Mouse (Mus musculus): ENCODE measurements around the gene Duoxa1. TPM values are rescaled to one million over a fixed set of nuclear protein-coding genes. Genes with fewer than 3 reads are reported as not detected.

Gene Duoxa1
- total and polyA plus RNA-seq, 2 experiments from 2014 or later, result 0.41 TPM; not detected in 1

DNA sequence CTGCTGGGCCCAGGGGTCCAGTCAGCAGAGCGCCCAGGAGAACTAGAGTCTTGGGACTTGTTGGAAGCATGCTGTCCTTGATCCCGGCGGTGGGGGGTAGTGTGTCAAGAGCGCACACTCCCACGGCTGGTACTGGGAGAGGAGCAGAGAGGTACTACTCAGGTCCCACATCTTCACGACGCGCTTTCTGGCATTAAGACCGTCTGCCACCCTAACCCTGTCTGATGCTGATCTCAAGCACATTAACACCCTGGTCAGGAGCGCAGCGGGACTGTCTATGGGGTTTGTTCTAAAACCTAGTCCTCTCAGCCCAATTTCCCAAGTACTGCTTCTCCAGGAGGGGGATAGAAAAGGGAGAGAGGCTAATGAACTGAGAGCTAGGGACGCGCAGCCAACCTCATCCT lies 15.4 kb downstream of the Duoxa1 start, which contains the start of gene Duox2:
Duox2 (minus strand) TSS at position 354 of the 404 bp plus-strand sequence.
- Histone ChIP-seq H3K27me3 (ENCODE audit: insufficient read depth, low read length) (peaks cover 62% of the 10 kb centered on the region), H3K4me3 (ENCODE audit: low read depth, low read length) (peak within 1 kb of the TSS; percentile 27), H3K9ac (replicated peaks; ENCODE audit: low read length, poor library complexity, severe bottlenecking) (0 out of 2 replicates have a peak within 1 kb of the TSS, but pooled peaks have one; percentile 24), H3K36me3 (ENCODE audit: insufficient read depth, low read length) (no peaks in the 10 kb centered on the region), H3K27ac (ENCODE audit: low read depth, low read length) (no peak within 1 kb of the TSS), H3K4me1 (ENCODE audit: insufficient read depth, low read length) (peaks cover 20% of the 10 kb centered on the region), H3K4me2 (ENCODE audit: low read depth, low read length, poor library complexity, severe bottlenecking) (peak within 1 kb of the TSS; percentile 48), H3K9me3 (ENCODE audit: low read length) (no peaks in the 10 kb centered on the region)
- 1% methylated on average over 13 of the region's 13 CpGs for WGBS
- no peak for ATAC-seq (ENCODE audit: low FRiP score)
- no peak for TF ChIP-seq CTCF (IDR thresholded peaks at IDR 0.05)
- DNase-seq (ENCODE audit: low spot score), result no peak

DNA sequence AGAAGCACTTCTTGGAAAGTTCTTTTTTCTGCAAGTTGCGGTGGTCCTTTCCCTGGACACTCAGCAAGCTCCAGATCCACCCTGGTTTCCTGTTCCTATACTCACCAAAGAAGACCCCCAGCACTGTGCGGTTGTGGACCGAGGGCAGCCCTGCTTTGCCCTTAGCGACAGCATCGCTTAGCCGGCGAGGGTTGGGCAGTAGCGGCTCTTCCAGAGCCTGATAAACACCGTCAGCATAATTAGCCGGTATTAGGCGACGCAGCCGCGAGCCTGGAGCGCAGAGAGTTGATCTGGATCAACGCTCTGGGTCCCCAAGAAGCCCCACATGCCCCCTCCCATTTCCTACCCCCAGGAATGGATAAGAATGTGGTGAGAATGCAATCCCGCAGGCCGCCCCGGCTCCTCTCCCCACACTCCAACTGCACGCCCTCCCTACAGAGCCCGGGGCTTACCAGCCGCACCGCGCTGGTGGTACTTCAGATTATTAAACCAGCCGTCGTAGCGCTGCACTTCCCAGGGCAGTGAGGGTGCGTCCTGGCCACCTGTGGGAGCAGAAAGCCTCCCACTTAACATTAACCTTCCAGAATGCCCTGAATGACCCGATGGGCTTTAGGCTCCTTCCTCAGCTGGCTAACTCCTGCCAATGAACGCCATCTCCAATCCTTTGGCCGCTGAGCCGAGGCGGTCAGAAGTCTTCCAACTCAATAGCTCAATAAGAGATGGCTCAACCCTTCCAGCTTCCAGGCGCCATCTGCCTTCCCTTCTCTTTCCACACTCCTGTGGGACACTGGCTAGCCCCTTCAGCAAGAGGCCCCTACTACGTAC lies 16.0 kb downstream of the Duoxa1 start:
- Histone ChIP-seq H3K4me2 (ENCODE audit: low read depth, low read length, poor library complexity, severe bottlenecking) (peak overlapping the region; percentile 48), H3K4me1 (ENCODE audit: insufficient read depth, low read length) (peaks cover 20% of the 10 kb centered on the region), H3K4me3 (ENCODE audit: low read depth, low read length) (peak overlapping the region; percentile 20), H3K27ac (ENCODE audit: low read depth, low read length) (no peak overlapping the region), H3K27me3 (ENCODE audit: insufficient read depth, low read length) (peaks cover 62% of the 10 kb centered on the region), H3K9ac (replicated peaks; ENCODE audit: low read length, poor library complexity, severe bottlenecking) (no peak overlapping the region), H3K36me3 (ENCODE audit: insufficient read depth, low read length) (no peaks in the 10 kb centered on the region), H3K9me3 (ENCODE audit: low read length) (no peaks in the 10 kb centered on the region)
- WGBS, result under 1% methylated on average over 35 of the region's 35 CpGs
- DNase-seq (ENCODE audit: low spot score) (no peak), ATAC-seq (ENCODE audit: low FRiP score) (no peak)
- TF ChIP-seq CTCF (IDR thresholded peaks at IDR 0.05), result no peak

DNA sequence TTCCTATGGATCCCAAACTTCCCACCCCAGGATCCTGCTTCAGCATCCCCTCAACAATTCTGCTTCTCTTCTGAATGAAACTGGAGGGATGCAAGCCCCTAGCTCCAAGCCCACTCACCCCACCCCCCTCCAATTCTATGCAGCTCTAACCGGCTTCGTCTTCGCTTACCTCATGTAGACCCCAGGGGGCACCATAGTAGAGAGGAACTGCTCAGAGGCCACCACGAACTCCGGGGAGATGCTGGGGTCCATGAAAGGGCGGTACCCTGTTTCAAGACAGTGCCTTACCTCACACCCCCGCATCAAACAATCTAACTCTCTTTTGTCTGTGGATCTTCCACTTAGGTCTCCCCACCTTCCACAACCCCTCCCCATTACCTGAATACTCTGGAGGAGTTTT lies 18.6 kb downstream of the Duoxa1 start:
- H3K9ac ChIP-seq (replicated peaks; ENCODE audit: low read length, poor library complexity, severe bottlenecking), result no peak overlapping the region
- peaks cover 50% of the 10 kb centered on the region for H3K27me3 ChIP-seq (ENCODE audit: insufficient read depth, low read length)
- no peak overlapping the region for H3K4me2 ChIP-seq (ENCODE audit: low read depth, low read length, poor library complexity, severe bottlenecking)
- DNase-seq (ENCODE audit: low spot score), result no peak
- H3K9me3 ChIP-seq (ENCODE audit: low read length), result no peaks in the 10 kb centered on the region
- H3K4me1 ChIP-seq (ENCODE audit: insufficient read depth, low read length), result peaks cover 16% of the 10 kb centered on the region
- TF ChIP-seq CTCF (IDR thresholded peaks at IDR 0.05), result peak; percentile 19; the same call in 1 of the 2 replicates
- no peak overlapping the region for H3K4me3 ChIP-seq (ENCODE audit: low read depth, low read length)
- 6% methylated on average over 7 of the region's 7 CpGs for WGBS
- no peaks in the 10 kb centered on the region for H3K36me3 ChIP-seq (ENCODE audit: insufficient read depth, low read length)
- no peak overlapping the region for H3K27ac ChIP-seq (ENCODE audit: low read depth, low read length)
- no peak for ATAC-seq (ENCODE audit: low FRiP score)

DNA sequence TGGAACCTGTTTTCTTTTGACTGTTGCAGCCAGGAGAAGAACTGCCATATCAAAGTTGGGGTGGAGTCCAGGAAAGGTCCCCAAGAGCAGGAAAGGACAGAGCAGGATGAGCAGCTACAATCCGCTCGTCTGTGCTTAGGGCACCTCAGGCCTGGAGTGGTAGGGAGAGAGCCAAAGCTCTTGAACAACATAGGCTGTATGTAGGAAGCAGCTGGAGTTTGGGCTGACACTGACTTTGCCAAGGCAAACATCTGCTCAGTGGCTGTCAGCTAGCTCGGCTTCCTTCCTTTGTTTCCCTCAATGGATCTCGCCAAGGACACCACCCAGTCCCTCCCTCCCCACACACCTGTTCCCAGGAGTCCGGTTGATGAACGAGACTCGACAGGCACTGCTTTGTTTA lies 27.4 kb downstream of the Duoxa1 start:
- H3K27ac ChIP-seq (ENCODE audit: low read depth, low read length), result no peak overlapping the region
- H3K9me3 ChIP-seq (ENCODE audit: low read length), result no peaks in the 10 kb centered on the region
- no peak overlapping the region for H3K9ac ChIP-seq (replicated peaks; ENCODE audit: low read length, poor library complexity, severe bottlenecking)
- no peak for TF ChIP-seq CTCF (IDR thresholded peaks at IDR 0.05)
- no peak overlapping the region for H3K4me3 ChIP-seq (ENCODE audit: low read depth, low read length)
- DNase-seq (ENCODE audit: low spot score) (no peak), ATAC-seq (ENCODE audit: low FRiP score) (no peak)
- H3K4me2 ChIP-seq (ENCODE audit: low read depth, low read length, poor library complexity, severe bottlenecking), result no peak overlapping the region
- no peaks in the 10 kb centered on the region for H3K27me3 ChIP-seq (ENCODE audit: insufficient read depth, low read length)
- no peaks in the 10 kb centered on the region for H3K36me3 ChIP-seq (ENCODE audit: insufficient read depth, low read length)
- H3K4me1 ChIP-seq (ENCODE audit: insufficient read depth, low read length), result no peaks in the 10 kb centered on the region
- WGBS, result 71% methylated on average over 7 of the region's 7 CpGs

DNA sequence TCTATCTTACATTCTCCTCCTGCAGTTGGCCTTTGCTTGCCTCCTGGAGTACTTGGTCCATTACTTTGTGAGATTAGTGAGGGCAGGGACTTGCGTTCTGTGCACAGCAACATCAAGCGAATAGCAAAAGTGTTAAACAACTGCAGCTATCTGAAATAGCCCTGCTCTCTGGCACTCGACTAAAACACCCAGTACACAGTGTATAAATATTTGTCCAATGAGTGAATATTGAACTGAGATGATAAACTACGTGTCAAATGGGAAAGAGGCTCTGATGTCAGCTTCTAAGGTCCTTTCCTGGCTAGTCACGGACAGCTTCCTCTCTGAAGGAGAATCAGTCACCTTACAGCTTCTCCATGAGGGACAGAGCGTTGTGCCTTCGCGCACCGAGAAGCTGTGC lies 29.4 kb downstream of the Duoxa1 start:
- no peak for DNase-seq (ENCODE audit: low spot score)
- no peaks in the 10 kb centered on the region for H3K9me3 ChIP-seq (ENCODE audit: low read length)
- H3K9ac ChIP-seq (replicated peaks; ENCODE audit: low read length, poor library complexity, severe bottlenecking), result no peak overlapping the region
- WGBS, result 86% methylated on average over 9 of the region's 9 CpGs
- no peaks in the 10 kb centered on the region for H3K27me3 ChIP-seq (ENCODE audit: insufficient read depth, low read length)
- no peak overlapping the region for H3K4me3 ChIP-seq (ENCODE audit: low read depth, low read length)
- no peak overlapping the region for H3K4me2 ChIP-seq (ENCODE audit: low read depth, low read length, poor library complexity, severe bottlenecking)
- H3K27ac ChIP-seq (ENCODE audit: low read depth, low read length), result no peak overlapping the region
- no peaks in the 10 kb centered on the region for H3K36me3 ChIP-seq (ENCODE audit: insufficient read depth, low read length)
- ATAC-seq (ENCODE audit: low FRiP score), result no peak
- H3K4me1 ChIP-seq (ENCODE audit: insufficient read depth, low read length), result no peaks in the 10 kb centered on the region
- TF ChIP-seq CTCF (IDR thresholded peaks at IDR 0.05), result no peak

DNA sequence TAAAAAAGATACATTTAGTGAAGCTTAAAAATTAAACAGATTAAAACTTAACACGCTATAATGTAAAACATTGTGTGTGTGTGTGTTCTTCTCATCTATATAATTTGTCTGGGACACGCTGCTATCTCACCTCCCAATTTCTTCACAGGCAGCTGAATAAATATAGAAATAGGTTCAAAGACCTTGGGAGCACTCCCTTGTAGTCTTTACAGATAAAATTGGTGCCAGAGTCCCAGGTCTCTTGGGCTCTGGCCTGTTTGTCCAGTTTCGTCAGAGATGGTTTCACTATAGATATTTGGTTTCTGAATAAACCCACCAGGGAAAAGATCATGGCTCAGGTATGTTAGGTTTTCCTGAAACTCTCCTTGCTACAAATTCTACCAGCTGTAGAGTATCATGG lies 34.8 kb downstream of the Duoxa1 start:
- TF ChIP-seq CTCF (IDR thresholded peaks at IDR 0.05), result no peak
- no peak overlapping the region for H3K9ac ChIP-seq (replicated peaks; ENCODE audit: low read length, poor library complexity, severe bottlenecking)
- ATAC-seq (ENCODE audit: low FRiP score), result no peak
- no peaks in the 10 kb centered on the region for H3K36me3 ChIP-seq (ENCODE audit: insufficient read depth, low read length)
- no peaks in the 10 kb centered on the region for H3K4me1 ChIP-seq (ENCODE audit: insufficient read depth, low read length)
- DNase-seq (ENCODE audit: low spot score), result no peak
- no peak overlapping the region for H3K27ac ChIP-seq (ENCODE audit: low read depth, low read length)
- H3K4me2 ChIP-seq (ENCODE audit: low read depth, low read length, poor library complexity, severe bottlenecking), result no peak overlapping the region
- 90% methylated on average over 3 of the region's 3 CpGs for WGBS
- no peak overlapping the region for H3K4me3 ChIP-seq (ENCODE audit: low read depth, low read length)
- H3K9me3 ChIP-seq (ENCODE audit: low read length), result no peaks in the 10 kb centered on the region
- H3K27me3 ChIP-seq (ENCODE audit: insufficient read depth, low read length), result no peaks in the 10 kb centered on the region

Measured in midbrain, postnatal 0 days (tissue).